Mouse (Mus musculus) adrenal gland, adult (tissue): ENCODE data around the gene Smr3a.

ENCODE experiments used
- DNase-seq, 2 experiments: peaks; one replicate each; pipeline ENCODE4 v3.0.0; 2022 to 2023; ENCODE audit warnings: low spot score in 1 of 2; ENCODE audit not compliant: inconsistent age in 2 of 2

The Smr3a gene

DNA sequence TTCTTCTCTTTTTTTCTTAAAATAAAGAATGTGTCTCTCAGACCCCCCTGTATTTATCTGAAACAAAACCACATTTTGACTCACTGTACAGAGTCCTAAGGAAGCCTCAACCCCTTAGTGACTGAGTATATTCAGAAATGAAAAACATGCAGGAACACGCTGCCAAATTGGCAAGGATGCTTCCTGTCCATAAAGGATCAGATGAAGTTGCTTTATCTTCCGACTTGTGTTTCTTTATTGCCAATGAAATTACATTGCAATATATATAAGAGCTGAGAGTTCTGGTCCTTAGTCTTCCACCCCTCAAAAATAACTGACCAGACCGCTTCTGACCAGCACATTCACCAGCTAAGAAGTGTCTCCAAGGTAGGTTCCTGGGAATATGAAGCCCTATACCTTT is at the start of gene Smr3a:
Gene Smr3a (plus strand): TSS at position 301 of the 400 bp plus-strand sequence.
- no peak for DNase-seq

DNA sequence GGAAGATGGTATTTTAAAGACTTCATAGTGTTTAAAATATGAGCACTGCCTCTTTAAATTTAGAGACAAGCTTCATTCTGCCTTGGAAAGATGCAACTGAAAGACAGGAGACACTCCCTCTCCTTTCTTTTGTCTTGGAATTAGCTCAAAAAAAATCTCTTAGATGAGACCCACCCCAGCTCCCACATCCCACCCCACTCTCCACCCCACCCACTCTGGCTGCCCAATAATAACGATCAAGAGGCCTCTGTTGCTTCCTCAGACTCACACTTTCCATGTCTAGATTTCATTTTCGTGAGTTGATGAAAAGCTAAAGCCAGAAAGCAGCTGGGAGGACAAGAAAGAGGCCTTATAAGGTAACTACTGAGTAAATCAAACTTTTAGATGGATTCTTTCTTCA is 33.1 kb upstream of the Smr3a start, which contains the start of the genes 2310003L06Rik and Gm28434:
Gene 2310003L06Rik (plus strand): TSS at position 259 of the 400 bp plus-strand sequence.
Gene Gm28434 (plus strand): TSS at position 317 of the 400 bp plus-strand sequence.
- DNase-seq = no peak

GRCm38 (mm10) chr5:87979139-87979538 is 23.2 kb upstream of the Smr3a start, which contains the start of gene Cabs1:
Gene Cabs1 (plus strand): TSS chr5:87979439.
- no peak for DNase-seq

DNA sequence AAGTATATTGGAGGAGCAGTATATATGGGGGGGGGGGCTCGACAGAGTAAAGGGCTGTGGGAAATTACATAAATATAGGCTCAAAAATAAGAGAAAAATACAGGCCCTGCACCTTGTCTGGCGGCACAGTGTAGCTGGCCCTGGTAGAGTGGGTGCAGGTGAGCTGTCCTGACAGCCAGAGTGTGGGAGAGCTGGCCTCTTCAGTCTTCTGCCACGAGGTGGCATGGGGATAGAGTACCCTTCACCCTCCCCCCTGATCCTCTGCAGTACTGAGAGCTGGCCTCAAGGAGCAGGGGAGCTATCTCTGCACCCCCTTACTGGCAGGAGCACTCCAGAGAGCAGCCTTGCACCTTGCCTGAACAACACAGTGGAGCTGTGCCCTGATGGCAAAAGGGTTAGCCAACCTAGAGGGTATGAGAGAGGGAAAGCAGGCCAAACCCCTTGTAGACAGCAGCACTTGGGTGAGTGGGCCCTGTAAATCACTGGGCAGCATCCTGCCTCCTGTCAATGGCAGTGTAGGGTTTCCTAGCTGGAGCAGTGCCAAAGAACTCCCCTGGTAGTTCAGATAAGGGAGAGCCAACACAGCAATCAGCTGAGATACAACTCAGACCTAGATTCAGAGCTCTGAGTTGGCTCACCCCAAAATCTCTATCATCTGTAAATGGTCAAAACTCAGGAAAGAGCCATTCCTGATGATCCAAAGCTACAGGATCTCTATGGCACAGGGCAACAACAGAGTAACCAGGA is 19.7 kb upstream of the Smr3a start:
- DNase-seq = no peak

DNA sequence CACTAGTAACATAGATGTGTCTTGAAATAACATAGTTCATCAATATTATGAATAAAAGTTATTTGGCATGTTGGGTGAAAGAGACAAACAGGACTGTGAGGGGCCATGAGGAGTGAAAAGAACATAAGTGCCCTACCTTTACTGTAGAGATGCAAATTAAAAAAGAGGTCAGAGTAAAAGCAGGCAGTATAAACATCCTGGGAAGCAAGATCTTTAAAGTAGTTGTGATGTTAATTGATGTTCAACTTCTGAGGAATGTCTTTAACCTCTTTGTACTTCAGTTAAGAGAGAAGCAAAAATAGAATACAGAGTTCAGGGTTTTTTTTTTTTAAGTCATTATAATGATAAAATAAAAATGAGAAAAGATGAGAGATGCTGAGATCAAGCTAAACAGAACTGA is 2.9 kb downstream of the Smr3a start:
- no peak for DNase-seq
